Mouse (Mus musculus) heart, adult 2 months (tissue): Measurements from ENCODE around the gene Ppp2ca.

ENCODE experiments used
- CTCF ChIP-seq: fragments of 200-600 bp; IDR thresholded peaks from 2 replicates; pipeline ENCODE4 v1.8.1; 2022; ENCODE audit warnings: antibody characterized with exemption, mild to moderate bottlenecking, moderate library complexity
- POLR2A ChIP-seq: fragments of 200-500 bp; IDR thresholded peaks from 2 replicates; pipeline ENCODE4 v1.6.1; 2011; ENCODE audit warnings: mild to moderate bottlenecking, low read depth, low read length, control low read depth; ENCODE audit not compliant: insufficient read depth

DNA sequence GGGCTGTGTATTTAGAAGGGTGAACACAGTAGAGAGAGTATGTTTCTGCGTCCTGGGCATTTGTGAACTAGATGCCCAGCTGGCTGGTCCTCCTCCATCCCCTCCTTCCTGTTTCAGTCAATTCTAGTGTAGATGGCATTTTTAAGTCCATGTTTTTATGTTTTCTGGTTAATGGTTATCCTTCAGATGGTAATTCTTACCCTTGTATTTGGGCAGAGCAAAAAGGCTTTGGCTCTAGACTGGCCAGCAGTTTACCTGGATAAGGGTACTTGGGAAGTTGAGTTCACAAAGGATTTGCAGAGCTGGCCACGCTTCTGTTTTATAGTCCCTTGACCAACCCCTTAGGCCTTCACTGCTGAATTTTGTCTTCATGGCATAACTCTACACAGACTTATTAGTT is 7.6 kb downstream of the Ppp2ca start:
- TF ChIP-seq POLR2A (no peak), CTCF (no peak)
